Mouse (Mus musculus): Measurements from ENCODE around the gene Gtpbp8.

GRCm38 (mm10) chr16:44716305-44717140 lies 29.6 kb downstream of the Gtpbp8 start:
- TF ChIP-seq CTCF (IDR thresholded peaks at IDR 0.05; ENCODE audit: low read depth) (no peak; the same call in 1 of the 2 replicates), EP300 (IDR thresholded peaks at IDR 0.05; ENCODE audit: low read depth) (no peak)

Data from liver, embryonic 14.5 days (tissue).